Mouse (Mus musculus) embryo, embryonic 10 days (tissue): ENCODE results near the gene Dnajc14.

ENCODE experiments used
- DNase-seq: peaks from one replicate; pipeline ENCODE4 v3.0.0-alpha.2; 2015; ENCODE audit warnings: low spot score

The Dnajc14 gene

GRCm38 (mm10) chr10:128803771-128804270 is at the start of gene Dnajc14:
Dnajc14 (plus strand) TSS chr10:128804062.
- DNase-seq: peak; percentile 65

- peak; percentile 41 for DNase-seq
Observed at GRCm38 (mm10) chr10:128772895-128773294, 31.0 kb upstream of the Dnajc14 start.

- peak; percentile 21 for DNase-seq
Observed at GRCm38 (mm10) chr10:128773685-128774084, 30.2 kb upstream of the Dnajc14 start.

- DNase-seq: no peak
Observed at GRCm38 (mm10) chr10:128778441-128778840, 25.4 kb upstream of the Dnajc14 start.

- peak; percentile 81 for DNase-seq
Observed at GRCm38 (mm10) chr10:128779011-128779795, 24.7 kb upstream of the Dnajc14 start.

GRCm38 (mm10) chr10:128780200-128780599 is 23.7 kb upstream of the Dnajc14 start:
- no peak for DNase-seq

GRCm38 (mm10) chr10:128790398-128791124 is 13.3 kb upstream of the Dnajc14 start, which contains the start of gene Mmp19:
Mmp19 (plus strand) TSS chr10:128790910.
- DNase-seq: no peak

GRCm38 (mm10) chr10:128792041-128792440 is 11.8 kb upstream of the Dnajc14 start:
- DNase-seq: no peak

GRCm38 (mm10) chr10:128793258-128793657 is 10.6 kb upstream of the Dnajc14 start:
- DNase-seq: no peak

- DNase-seq: no peak
Observed at GRCm38 (mm10) chr10:128794391-128794790, 9.5 kb upstream of the Dnajc14 start.

GRCm38 (mm10) chr10:128795581-128795980 is 8.3 kb upstream of the Dnajc14 start:
- no peak for DNase-seq

- DNase-seq: no peak
Observed at GRCm38 (mm10) chr10:128798676-128799075, 5.2 kb upstream of the Dnajc14 start.

- no peak for DNase-seq
Observed at GRCm38 (mm10) chr10:128801981-128802495, 1.8 kb upstream of the Dnajc14 start.

- DNase-seq: no peak
Observed at GRCm38 (mm10) chr10:128802956-128803355, 906 bp upstream of the Dnajc14 start.

GRCm38 (mm10) chr10:128803361-128803760 is 501 bp upstream of the Dnajc14 start:
- DNase-seq: no peak

- DNase-seq: peak; percentile 70
Observed at GRCm38 (mm10) chr10:128804271-128805091, 619 bp downstream of the Dnajc14 start, which contains the start of gene Tmem198b. Tmem198b (minus strand) TSS chr10:128804370.

GRCm38 (mm10) chr10:128805092-128806000 is 1.5 kb downstream of the Dnajc14 start:
- peak; percentile 96 for DNase-seq

GRCm38 (mm10) chr10:128806086-128806485 is 2.2 kb downstream of the Dnajc14 start:
- DNase-seq: no peak

GRCm38 (mm10) chr10:128807018-128807417 is 3.2 kb downstream of the Dnajc14 start:
- DNase-seq: no peak

- DNase-seq: no peak
Observed at GRCm38 (mm10) chr10:128817033-128817432, 13.2 kb downstream of the Dnajc14 start, which contains the start of gene Sarnp. Sarnp (plus strand) TSS chr10:128817333.

GRCm38 (mm10) chr10:128820217-128820616 is 16.4 kb downstream of the Dnajc14 start:
- no peak for DNase-seq
